Mouse (Mus musculus): ENCODE results near the gene Ugt1a6a. TPM values are rescaled to one million over a fixed set of nuclear protein-coding genes. Genes with fewer than 3 reads are reported as not detected.
"Not testable (repeated sequence)": the region's sequence is repeated elsewhere in the genome, so short reads cannot be mapped to it uniquely, and the experiment has no call there.

Ugt1a6a gene
- total RNA-seq, 1 experiment from 2014 or later, result 1.3 TPM

DNA sequence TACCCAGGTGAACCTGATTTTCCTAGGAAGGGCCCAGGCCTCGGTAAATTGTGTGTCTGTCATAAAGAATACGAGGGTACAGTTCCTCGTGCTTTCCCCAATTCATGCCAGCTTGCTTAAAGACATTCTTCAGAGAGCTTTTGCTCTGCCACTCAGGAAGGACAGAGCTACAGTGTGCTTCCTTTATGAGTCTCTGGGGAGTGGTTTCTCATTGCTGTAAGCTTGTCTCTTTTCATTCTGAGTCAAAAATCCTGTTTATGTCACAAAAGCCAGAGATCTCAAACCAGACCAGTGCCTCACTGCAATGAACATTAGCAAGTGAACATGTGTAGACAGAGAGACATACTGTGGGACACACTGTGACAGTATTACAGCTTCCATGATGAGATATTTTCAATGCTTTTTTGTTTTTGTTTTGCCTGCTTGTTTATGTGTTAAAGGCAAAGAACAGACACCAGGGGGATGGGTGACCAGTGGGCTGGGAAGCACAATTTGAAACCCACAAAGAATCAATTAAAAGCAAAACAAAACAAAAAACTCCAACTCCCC, 627 bp upstream of the Ugt1a6a start:
- no peak for ATAC-seq (replicated peaks; ENCODE audit: low read depth, poor library complexity, severe bottlenecking)

DNA sequence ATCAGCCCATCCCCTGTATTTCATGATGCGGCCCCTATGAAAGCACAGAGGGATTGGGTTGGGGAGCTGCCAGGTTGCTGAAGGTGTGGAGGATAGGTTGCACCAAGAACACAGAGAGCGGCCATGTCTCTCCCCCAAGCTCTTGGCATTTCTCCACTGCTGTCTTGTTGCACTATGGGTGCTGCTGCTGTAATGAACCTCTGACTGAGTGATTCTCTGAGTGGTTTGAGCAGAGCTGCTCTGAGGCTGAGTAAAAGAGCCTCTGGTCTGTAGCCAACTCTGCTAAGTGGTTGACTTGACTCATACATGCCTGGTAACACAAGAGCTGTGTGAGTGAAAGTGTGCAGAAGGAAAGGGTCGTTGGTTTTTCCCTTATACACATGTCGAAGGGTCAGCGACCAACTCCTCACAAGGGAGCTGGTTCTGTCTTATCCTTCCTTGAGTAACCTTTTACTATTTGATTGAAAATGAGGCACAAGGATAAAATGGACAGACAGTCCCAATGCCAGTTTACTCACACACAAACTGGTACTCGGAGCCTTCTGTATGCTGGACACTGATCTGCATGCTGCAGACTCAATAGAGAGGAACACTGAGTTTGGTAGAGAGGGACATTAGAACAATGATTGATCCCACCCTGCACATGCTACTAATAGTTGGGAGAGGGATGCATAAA, 758 bp downstream of the Ugt1a6a start:
- ATAC-seq (replicated peaks; ENCODE audit: low read depth, poor library complexity, severe bottlenecking), result not testable (repeated sequence)

DNA sequence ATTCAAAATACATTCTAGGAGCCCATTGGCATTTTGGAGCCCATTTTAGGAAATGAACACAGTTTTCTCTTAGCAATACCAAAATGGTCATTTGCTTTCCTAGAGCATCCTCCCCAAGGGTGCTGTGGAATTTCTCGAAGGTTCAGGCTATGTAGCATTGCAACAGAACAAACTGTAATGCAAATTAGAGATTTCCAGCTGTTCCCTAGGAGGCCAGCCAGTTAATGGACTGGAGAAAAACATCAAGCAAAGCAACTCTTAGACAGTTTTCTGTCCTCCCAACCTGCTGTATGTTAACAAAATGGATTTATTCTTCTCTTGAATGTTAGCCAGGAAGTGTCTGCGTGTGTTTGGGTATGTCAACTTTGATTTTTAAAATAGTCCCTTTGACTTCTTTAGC, 2.0 kb downstream of the Ugt1a6a start:
- ATAC-seq (replicated peaks; ENCODE audit: low read depth, poor library complexity, severe bottlenecking), result no peak

DNA sequence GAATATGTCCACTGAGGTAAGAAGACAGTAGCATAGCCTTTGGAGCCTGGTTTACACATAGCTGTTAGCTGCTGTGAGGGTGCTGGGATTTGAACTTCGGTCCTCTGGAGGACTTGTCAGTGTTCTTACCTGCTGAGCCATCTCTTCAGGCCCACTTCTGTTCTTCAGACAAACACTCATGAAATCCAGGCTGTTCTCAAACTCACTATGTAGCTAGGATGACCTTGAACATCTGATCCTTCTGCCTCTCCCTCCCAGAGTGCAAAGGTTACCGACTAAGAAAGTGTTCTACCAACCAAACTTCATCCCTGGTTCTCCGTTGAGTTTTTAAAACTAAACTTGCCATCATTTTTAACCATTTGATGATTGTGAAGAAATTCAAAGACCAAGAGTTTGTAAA, 2.7 kb downstream of the Ugt1a6a start:
- ATAC-seq (replicated peaks; ENCODE audit: low read depth, poor library complexity, severe bottlenecking), result no peak

DNA sequence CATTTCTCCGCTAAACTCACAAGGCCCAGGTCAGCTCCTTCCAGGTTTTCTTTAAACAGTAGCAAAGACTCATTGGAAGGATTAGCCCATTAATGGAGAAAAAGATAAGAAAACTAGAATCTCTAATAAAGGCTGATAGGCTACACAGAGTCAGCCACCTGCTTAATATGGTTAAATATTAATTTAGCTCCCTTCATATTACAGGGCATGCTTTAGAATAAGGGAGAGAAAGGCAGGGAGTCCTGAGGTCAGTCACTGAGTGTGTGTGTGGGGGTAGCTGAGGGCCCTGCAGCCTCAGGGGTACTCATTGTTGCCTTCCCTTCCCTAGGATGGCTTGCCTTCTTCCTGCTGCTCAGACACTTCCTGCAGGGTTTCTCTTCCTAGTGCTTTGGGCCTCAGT, 3.5 kb downstream of the Ugt1a6a start:
- no peak for ATAC-seq (replicated peaks; ENCODE audit: low read depth, poor library complexity, severe bottlenecking)

DNA sequence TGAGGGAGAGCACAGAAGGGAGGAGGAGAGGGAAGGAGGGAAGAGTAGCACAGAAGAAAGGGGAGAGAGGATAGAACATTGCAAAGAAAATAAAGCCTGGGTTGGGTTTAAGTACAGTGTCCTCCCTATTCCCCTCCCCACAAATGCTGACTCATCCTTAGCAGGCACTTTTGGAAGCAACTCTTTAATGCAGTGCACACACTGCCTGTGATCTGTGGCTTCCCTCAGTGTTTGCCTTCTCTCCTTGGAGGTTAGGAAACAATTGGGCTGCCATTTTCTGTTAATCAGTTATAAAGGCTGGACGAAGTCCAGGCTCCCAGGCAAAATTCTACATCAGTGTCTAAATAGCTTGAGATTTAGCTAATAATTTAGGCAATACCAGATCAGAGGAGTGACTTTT, 5.9 kb downstream of the Ugt1a6a start:
- ATAC-seq (replicated peaks; ENCODE audit: low read depth, poor library complexity, severe bottlenecking), result peak; percentile 75

DNA sequence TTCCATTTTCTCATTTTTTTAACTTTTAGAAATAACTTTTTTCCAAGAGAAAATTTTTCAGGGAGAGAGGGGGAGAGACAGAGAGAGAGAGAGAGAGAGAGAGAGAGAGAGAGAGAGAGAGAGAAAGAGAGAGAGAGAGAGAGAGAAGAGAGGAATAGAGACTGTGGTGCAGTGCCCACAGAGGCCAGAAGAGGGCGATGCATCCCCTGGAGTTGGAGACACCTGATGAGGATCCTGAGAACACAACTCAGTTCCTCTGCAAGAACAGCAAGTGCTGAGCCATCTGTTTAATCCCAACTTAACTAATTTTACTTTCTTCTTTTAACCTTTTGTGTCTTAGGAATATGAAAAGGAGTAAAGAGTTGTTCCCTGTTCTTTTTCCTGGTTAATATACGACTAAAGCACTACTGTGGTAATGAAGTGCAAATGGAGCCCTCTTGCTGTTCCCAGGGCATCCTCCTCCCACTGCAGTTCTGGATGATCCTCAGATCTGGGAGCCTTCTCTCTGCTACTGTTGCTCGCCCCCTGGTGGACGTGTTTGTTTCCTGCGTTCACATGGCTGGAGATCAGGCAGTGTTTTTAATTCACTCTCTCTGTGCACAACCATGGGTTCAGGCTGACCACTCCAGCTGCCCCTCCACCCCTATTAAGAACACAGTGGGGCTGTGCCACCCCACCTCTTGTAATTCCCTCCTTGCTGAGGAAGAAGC, 9.5 kb downstream of the Ugt1a6a start:
- ATAC-seq (replicated peaks; ENCODE audit: low read depth, poor library complexity, severe bottlenecking), result peak; percentile 81

DNA sequence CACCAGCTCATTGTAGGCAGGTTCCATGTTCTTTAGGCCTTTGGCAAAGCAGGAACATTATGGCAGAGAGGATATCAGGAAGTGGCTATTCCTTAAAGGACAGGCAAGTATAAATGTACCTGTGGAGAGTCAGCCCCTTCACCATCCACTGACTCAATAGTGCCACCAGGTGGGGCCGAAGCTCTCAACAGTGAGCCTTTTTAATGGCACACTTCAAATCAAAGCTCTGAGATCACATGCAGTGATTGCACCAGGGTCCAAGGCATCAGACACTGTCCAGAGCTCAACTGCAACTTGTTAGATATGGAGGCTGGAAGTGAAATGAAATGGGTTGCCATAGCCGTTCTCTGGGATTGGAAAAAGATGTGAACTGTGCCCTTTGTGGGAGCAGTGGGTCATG, 10.7 kb downstream of the Ugt1a6a start:
- ATAC-seq (replicated peaks; ENCODE audit: low read depth, poor library complexity, severe bottlenecking), result not testable (repeated sequence)

DNA sequence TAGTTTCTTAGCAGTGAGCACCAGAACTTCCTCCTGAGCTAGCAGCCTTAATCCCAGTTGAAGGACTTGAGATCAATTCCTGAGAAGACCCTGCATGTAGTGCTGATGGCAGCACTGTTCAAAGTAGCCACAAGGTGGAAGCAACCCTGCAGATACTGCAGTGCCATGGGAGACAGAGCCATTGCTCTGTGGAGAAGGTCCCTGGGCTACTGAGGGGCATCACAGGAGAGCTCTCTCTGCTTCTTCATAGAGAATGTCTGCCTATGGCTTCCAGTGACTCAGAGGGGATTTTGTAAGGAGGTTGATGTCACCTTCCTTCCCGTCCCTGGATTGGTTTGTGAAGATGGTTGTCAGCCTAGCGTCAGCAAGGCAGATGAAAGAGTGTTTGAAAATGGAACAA, 15.5 kb downstream of the Ugt1a6a start:
- peak; percentile 77; the same call in 1 of the 2 replicates for ATAC-seq (replicated peaks; ENCODE audit: low read depth, poor library complexity, severe bottlenecking)

DNA sequence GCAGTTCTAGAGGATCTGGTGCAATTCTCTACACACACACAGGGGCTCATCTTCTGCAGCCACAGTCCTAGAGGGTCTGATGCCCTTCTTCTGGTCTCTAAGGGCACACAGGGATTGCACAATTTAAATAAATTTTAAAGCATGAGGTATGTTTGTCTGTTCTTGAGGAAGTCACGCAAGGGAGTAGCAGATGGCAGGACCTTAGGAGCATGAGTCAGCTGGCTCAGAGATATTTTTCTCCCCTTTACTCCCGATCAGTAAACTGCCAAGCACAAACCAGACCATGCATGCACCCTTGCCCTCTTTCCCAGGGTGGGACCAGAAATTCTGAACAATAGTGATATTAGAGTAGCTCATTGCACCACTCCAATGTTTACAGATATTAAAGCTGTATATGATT, 23.8 kb downstream of the Ugt1a6a start:
- 0 out of 2 replicates have a peak, but pooled peaks have one; percentile 58 for ATAC-seq (replicated peaks; ENCODE audit: low read depth, poor library complexity, severe bottlenecking)

DNA sequence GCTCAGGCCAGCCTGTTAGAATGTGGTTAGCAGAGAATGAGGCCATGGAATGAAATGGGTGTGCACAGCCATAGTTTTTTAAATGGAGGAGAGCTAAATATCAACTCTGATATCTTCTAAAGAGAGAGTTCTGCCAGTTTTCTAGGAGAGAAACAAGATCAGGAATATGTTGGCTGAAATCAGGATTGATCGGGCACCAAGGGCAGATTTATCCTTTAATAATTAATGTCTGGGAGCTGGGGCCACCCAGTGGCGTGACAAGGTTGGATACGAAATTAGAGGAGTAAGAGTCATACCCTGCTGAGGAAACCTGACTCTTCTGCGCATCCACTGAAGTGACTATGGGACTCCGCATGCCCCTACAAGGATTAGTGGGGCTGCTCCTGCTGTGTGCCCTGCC, 31.1 kb downstream of the Ugt1a6a start, which contains the start of gene Ugt1a5:
Gene Ugt1a5 (plus strand): TSS at position 302 of the 400 bp plus-strand sequence.
- no peak for ATAC-seq (replicated peaks; ENCODE audit: low read depth, poor library complexity, severe bottlenecking)

DNA sequence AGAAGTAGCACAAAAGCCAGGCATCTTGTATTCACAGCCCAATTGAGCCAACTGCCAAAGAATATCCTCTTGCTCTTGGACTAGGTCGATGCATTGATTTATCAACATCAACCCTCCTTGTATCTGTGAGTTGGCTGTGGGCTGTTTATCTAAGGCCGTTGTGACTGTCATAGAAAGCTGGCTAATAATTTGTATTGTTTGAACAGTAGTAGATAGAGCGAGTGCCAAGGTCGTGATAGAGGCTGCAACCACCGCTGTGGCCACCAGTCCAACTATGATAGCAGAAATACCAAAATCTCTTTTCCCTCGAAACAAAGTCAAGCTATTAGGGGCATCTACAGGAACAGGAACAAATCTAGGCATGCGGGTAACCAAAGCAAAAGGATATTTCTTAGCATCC, 37.6 kb downstream of the Ugt1a6a start:
- not testable (repeated sequence) for ATAC-seq (replicated peaks; ENCODE audit: low read depth, poor library complexity, severe bottlenecking)

DNA sequence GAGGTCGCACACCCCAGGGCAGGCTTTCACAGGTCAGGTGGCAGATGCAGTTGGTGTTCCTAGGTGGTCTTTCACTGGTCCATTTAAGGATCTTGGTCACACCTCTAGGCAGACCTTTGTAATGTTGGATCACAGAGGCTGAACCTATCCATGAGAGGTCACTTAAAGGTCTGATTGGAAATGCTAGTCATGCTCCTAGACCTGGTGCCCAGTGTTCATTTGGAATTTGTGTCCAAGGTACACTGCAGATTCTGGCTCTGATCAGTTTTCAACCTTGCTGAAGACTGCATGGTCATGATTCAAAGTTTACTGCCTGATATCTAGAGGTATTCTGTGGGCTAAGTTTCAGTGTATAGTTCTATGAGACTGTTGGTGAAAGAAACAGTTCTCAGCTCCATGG, 45.0 kb downstream of the Ugt1a6a start:
- ATAC-seq (replicated peaks; ENCODE audit: low read depth, poor library complexity, severe bottlenecking), result no peak

DNA sequence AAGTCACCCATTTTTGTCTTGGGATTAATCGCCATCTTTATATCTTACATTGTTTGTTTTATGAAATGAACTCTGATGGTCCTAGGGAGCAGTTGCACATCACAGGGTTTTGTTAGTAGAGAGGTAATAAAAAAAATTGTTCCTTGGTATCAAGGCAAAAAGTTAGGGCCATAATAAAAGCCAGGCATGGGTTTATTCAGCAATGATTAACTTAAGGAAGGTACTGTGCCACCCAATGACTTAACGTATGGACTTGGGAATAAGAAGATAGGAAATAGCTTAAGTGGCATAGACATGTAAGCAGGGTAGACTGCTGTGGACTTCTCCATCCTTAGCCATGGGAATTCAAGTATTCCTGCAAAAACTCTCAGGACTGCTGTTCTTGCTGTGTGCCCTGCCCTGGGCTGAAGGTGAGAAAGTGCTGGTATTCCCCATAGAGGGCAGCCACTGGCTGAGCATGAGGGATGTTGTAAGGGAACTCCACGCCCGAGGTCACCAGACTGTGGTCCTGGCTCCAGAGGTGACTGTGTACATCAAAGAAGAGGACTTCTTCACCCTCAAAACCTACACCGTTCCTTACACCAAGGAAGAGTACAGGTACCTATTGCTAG, 51.8 kb downstream of the Ugt1a6a start:
- ATAC-seq (replicated peaks; ENCODE audit: low read depth, poor library complexity, severe bottlenecking), result no peak

DNA sequence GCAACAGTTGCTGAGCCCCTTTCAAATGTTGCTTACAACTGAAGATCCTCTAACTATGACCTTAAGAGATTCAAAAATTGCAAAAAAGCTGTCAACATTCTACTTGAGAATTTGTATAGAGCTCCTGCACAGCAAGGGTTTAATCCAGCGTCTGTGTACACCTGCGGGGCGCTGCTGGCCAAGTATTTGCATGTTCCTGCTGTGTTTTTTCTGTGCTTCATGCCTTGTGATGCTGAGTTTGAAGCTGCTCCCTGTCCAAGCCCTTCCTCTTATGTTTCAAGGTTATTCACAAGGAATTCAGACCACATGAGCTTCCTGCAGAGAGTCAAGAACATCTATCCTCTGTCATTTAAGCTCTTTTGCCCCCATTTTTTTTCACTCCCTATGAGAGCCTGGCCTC, 57.5 kb downstream of the Ugt1a6a start:
- ATAC-seq (replicated peaks; ENCODE audit: low read depth, poor library complexity, severe bottlenecking), result no peak

DNA sequence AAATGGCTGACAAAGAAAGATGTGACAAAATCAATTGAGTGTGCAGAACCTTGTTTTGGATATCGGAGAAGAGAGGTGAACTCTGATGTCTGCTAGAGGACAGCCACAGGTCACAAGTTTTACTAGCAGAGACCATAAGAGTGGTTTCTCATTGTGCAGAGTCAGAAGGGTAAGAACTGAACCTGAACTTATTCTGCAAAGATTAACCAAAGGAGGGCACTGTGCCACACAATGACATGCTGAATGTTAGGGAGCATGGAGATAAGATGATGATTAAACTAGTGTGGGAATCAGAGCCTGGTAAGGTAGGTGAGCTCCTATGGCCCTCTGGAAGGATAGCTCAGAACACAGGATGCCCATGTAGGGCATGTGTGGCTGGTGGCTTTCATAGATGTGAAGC, 61.1 kb downstream of the Ugt1a6a start:
- ATAC-seq (replicated peaks; ENCODE audit: low read depth, poor library complexity, severe bottlenecking), result no peak

DNA sequence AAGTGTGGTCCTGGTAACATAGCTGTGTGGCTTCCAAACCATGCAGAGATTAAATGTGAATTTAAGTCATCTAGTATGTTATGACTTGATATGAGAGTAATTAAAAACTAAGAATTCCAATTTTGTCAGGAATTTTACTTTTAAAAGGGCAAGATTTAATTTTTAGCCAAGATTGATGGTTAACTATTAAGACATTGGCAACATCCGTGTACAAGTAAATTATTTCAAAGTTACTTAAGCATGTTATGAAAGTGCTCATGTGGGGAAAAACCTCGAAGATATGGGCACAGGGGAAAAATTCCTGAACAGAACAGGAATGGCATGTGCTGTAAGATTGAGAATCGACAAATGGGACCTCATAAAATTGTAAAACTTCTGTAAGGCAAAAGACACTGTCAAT, 62.8 kb downstream of the Ugt1a6a start:
- ATAC-seq (replicated peaks; ENCODE audit: low read depth, poor library complexity, severe bottlenecking), result no peak

DNA sequence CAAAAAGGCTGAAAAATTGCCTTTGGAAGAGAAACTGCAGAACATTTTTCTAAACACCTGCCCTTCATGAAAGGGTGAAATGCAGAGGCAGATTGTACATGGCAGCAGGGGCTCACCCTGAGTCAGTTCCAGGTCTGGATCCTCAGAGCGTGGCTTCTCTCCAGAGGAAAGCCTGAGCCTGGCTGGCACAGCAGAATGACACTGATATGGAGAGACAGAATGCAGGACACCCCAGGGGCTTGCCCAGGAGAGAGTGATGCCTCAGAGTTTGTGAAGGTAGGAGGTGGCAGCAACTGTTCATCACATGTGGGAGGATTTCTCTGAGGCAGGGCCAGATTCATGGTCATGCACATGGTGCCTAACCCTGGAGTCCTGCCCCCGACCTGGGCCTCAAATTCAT, 65.4 kb downstream of the Ugt1a6a start:
- ATAC-seq (replicated peaks; ENCODE audit: low read depth, poor library complexity, severe bottlenecking), result no peak

DNA sequence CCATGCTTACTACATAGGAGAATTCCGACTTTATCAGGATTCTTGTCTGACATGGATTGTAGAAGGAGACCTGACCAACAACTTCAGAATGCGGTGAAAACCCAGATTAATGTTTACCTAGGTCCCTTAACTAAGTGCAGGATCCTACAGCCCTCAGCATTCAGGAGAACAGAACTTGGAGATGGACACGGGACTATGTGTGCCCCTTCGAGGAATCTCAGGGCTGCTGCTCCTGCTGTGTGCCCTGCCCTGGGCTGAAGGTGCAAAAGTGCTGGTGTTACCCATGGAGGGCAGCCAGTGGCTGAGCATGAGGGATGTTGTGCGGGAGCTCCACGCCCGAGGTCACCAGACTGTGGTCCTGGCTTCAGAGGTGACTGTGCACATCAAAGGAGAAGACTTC, 65.8 kb downstream of the Ugt1a6a start, which contains the start of gene Ugt1a2:
Gene Ugt1a2 (plus strand): TSS at position 146 of the 400 bp plus-strand sequence.
- no peak for ATAC-seq (replicated peaks; ENCODE audit: low read depth, poor library complexity, severe bottlenecking)

DNA sequence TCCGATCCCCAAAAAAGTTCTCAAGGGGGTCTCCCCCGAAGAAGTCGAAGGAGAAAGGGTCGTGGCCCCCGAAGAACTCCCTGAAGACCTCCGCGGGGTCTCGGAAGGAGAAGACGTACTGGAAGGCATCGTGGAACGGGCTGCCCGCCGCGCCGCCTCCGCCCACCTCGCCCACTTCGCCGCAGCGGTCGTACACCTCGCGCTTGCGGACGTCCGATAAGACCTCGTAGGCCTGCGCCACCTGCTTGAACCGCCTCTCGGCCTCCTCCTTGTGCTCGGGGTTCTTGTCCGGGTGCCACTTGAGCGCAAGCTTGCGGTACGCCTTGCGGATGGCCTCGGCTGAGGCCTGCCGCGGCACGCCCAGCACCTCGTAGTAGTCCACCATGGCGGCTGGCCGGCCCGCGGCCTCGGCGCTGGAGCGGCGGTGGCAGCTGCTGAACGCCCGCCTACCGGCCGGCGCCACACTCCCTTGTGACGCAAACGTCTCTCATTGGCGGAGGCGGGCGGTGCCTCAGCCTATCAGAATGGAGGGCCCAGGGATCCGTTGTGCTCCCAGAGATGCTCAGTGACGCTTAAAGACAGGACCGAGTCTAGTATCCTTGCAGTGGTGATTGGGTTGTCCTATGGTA, 70.8 kb downstream of the Ugt1a6a start, which contains the start of gene Dnajb3:
Gene Dnajb3 (minus strand): TSS at position 489 of the 629 bp plus-strand sequence.
- ATAC-seq (replicated peaks; ENCODE audit: low read depth, poor library complexity, severe bottlenecking), result peak; percentile 84
